Mouse (Mus musculus) testis, adult 2 months (tissue): Measurements from ENCODE around the gene C1qtnf6. TPM values are rescaled to one million over a fixed set of nuclear protein-coding genes. Genes with fewer than 3 reads are reported as not detected.

Experiments used
- H3K27ac ChIP-seq: fragments of 200-500 bp; 2 replicates; pipeline ENCODE4 v1.5.1; 2012; ENCODE audit warnings: low read depth, low read length; ENCODE audit not compliant: control insufficient read depth, insufficient read depth
- H3K27me3 ChIP-seq: fragments of 200-500 bp; 2 replicates; pipeline ENCODE4 v1.6.1; 2012; ENCODE audit warnings: mild to moderate bottlenecking, low read length, moderate library complexity; ENCODE audit not compliant: control insufficient read depth, insufficient read depth
- H3K36me3 ChIP-seq: fragments of 200-500 bp; 2 replicates; pipeline ENCODE4 v1.6.1; 2012; ENCODE audit warnings: mild to moderate bottlenecking, low read length; ENCODE audit not compliant: control insufficient read depth, insufficient read depth
- H3K4me1 ChIP-seq: fragments of 200-500 bp; 2 replicates; pipeline ENCODE4 v1.6.1; 2012; ENCODE audit warnings: low read length; ENCODE audit not compliant: control insufficient read depth, insufficient read depth
- H3K4me3 ChIP-seq: fragments of 200-500 bp; 2 replicates; pipeline ENCODE4 v1.5.1; 2012; ENCODE audit warnings: low read depth, mild to moderate bottlenecking, low read length, moderate library complexity, mixed read lengths; ENCODE audit not compliant: control insufficient read depth
- CTCF ChIP-seq: fragments of 200-500 bp; IDR thresholded peaks from 2 replicates; pipeline ENCODE4 v1.5.1; 2012; ENCODE audit warnings: low read depth, mild to moderate bottlenecking, inconsistent platforms, low read length, moderate library complexity; ENCODE audit not compliant: control insufficient read depth, insufficient read depth, insufficient replicate concordance
- POLR2A ChIP-seq: fragments of 200-500 bp; IDR thresholded peaks from 2 replicates; pipeline ENCODE4 v1.6.1; 2012; ENCODE audit warnings: low read depth, mild to moderate bottlenecking, inconsistent platforms, low read length, moderate library complexity; ENCODE audit not compliant: control insufficient read depth
- polyA plus RNA-seq: library from polyadenylated mRNA; depleted of rRNA; stranded (reverse); fragments of >200 nt; gene quantifications from 2 replicates; pipeline ENCODE4 v1.2.3, GENCODE M21; 2012

The C1qtnf6 gene
- polyA plus RNA-seq, 1 experiment = 9.8 TPM

DNA sequence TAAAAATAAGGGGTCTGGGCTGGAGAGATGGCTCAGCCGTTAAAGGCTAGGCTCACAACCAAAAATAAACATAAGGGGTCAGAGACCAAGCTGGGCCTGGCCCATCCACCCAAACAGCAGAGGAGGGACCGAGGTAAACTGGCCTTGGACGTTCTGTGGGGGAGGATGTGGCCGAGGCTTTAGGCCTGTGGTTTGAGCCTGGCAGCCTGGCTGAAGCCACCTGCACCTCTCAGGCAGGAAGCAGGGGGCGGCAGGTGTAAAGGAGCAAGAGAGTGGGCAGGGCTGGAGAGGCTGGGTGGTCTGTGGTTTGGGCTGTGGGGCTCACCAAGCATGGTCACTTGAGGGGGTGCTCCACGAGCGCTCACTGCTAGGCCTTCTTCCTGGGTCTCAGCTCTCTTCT is 19.3 kb downstream of the C1qtnf6 start:
- Histone ChIP-seq H3K27me3 (no peaks in the 10 kb centered on the region), H3K27ac (no peak overlapping the region), H3K36me3 (no peaks in the 10 kb centered on the region), H3K4me3 (no peak overlapping the region), H3K4me1 (peaks cover 12% of the 10 kb centered on the region)
- TF ChIP-seq POLR2A (no peak), CTCF (no peak)

DNA sequence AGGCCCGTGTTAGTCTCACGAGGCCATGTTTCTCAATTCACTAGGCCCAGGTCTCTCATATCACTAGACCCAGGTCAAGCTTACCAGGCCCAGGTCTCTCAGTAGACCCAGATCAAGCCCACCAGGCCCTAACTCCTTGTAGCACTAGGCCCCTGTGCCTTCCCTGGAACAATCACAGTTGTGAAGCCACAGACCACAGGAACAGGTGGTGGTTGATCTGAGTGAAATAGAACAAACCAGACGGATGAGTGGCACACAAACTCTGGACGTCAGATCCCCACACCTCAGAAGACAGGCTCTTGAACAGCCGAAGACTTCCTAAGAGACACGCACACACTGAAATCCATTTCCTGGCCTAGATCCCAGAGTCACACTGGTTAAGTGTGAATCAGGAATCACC is 20.5 kb downstream of the C1qtnf6 start:
- no peaks in the 10 kb centered on the region for H3K36me3 ChIP-seq
- H3K27ac ChIP-seq = no peak overlapping the region
- no peak overlapping the region for H3K4me3 ChIP-seq
- no peak for TF ChIP-seq CTCF
- TF ChIP-seq POLR2A = no peak
- H3K4me1 ChIP-seq = peaks cover 12% of the 10 kb centered on the region
- H3K27me3 ChIP-seq = no peaks in the 10 kb centered on the region

DNA sequence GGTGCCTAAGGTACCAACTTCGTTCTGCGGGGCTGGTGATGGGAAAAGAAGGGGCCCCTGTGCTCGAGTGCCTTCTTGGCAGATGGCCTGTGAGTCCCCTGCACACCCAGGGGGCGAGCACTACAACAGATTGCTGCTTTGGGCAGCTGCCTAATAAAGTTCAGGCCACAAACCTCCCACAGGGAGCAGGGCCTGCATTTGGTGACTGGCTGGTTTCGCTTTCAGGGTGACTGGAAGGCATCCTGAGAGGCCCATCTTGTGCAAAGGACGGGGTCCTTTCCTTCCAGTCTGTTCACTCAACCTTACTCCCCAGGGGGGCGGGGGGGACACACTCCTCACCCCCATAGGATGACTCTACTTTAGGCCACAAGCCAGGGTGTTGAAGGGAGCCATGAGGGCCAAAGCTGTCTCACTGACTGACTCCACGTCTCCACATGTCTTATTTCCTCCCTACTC is 21.1 kb downstream of the C1qtnf6 start:
- TF ChIP-seq CTCF (no peak), POLR2A (no peak)
- H3K27me3 ChIP-seq = no peaks in the 10 kb centered on the region
- peaks cover 12% of the 10 kb centered on the region for H3K4me1 ChIP-seq
- no peak overlapping the region for H3K4me3 ChIP-seq
- no peak overlapping the region for H3K27ac ChIP-seq
- no peaks in the 10 kb centered on the region for H3K36me3 ChIP-seq

DNA sequence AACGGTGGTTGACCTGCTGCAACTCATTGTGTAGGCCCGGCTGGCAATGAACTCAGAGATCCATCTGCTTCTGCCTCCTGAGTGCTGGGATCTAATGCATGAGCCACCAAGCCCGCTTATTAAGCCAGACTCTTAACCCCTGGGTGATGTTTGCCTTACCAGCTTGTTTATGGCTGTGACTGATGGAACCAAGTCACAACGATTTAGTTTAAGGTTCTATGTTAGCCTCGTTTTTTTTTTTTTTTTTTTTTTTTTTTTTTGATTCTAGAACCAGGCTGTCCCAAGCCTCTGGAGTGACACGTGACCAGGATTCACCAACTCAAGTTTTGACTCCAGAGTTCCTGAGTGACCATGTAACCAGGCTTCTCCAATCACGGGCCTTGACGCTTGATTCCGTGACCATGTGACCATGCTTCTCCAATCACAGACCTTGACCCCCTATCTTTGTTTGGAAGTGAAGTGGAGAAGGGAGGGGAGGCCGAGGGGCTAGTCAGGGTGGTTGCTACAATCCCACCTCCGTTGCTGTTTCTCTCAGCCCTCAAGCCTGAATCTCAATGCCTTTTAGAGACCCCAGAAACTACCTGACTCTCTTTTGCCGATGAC is 21.8 kb downstream of the C1qtnf6 start:
- Histone ChIP-seq H3K4me1 (peaks cover 12% of the 10 kb centered on the region), H3K4me3 (no peak overlapping the region), H3K36me3 (no peaks in the 10 kb centered on the region), H3K27ac (no peak overlapping the region), H3K27me3 (no peaks in the 10 kb centered on the region)
- TF ChIP-seq CTCF (no peak), POLR2A (no peak)

DNA sequence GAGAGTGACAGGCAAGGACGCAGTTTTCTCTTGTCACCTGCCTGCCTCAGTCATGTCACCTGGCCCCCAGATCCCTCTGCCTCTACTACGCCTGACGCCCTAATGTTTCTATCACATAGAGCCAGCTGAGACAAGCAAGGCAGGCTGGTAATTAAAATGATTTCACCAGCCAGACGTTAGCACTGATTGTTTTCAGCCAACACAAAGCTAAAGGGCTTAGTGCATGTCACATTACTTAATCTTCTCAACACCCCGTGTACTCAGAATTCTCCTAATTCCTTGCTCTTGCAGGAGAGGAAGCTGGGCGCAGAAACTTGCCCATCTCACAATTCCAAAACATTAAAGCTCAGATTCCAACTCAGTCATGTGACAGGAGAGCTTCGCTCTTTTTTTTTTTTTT is 22.8 kb downstream of the C1qtnf6 start:
- Histone ChIP-seq H3K36me3 (no peaks in the 10 kb centered on the region), H3K4me3 (no peak overlapping the region), H3K27me3 (no peaks in the 10 kb centered on the region), H3K27ac (no peak overlapping the region), H3K4me1 (peaks cover 12% of the 10 kb centered on the region)
- TF ChIP-seq POLR2A (no peak), CTCF (no peak)

DNA sequence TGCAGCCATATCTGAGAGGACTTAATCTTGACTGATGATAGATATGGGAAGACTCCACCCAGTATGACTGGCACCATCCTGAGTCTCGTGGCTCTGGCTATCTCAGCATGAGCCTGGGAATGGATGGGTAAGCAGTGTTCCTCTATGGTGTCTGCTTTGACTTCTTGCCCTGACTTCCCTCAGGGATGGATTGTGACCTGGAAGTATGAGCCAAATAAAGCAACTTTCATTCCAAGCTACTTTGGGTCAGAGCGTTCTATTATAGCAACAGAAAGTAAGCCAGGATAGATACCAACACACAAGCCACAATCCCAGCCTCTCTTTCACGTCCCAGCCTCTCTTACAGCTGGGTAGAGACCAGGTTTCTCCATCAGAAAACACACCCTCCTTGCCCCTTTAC is 25.7 kb downstream of the C1qtnf6 start:
- H3K27ac ChIP-seq = no peak overlapping the region
- H3K36me3 ChIP-seq = no peaks in the 10 kb centered on the region
- H3K4me1 ChIP-seq = peaks cover 9% of the 10 kb centered on the region
- H3K27me3 ChIP-seq = no peaks in the 10 kb centered on the region
- no peak for TF ChIP-seq CTCF
- TF ChIP-seq POLR2A = no peak
- H3K4me3 ChIP-seq = no peak overlapping the region

DNA sequence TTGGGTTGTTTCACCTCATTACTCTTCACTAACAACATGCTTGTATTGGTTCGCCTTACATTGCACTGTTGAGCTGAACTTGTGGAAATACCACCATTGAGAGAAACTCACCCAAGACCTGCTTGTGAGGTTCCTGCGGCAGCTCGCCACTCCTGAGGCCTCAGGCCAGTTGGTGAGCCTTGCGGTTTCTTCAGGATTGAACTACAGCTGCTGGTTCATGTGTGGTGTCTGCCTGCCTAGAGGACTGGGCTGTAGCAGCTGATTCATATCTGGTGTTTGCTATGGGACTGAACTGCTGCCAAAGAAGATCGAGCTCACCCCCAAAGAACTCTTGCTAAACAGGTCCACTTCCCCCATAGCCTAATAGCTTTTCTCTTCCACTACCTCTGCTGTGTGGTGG is 26.4 kb downstream of the C1qtnf6 start:
- TF ChIP-seq POLR2A = no peak
- no peak for TF ChIP-seq CTCF
- Histone ChIP-seq H3K4me1 (peaks cover 4% of the 10 kb centered on the region), H3K27me3 (no peaks in the 10 kb centered on the region), H3K4me3 (no peak overlapping the region), H3K36me3 (no peaks in the 10 kb centered on the region), H3K27ac (no peak overlapping the region)
